Mouse (Mus musculus) lung, embryonic 15.5 days (tissue): ENCODE results near the gene Ccsap. TPM values are rescaled to one million over a fixed set of nuclear protein-coding genes. Genes with fewer than 3 reads are reported as not detected.

Experiments
- ATAC-seq: fragments of 200-750 bp; cut with Nextera tagmentation; 2 replicates; pipeline ENCODE4 v1.8.0; 2017; ENCODE audit warnings: moderate number of reproducible peaks, borderline replicate concordance; ENCODE audit not compliant: low FRiP score, low TSS enrichment; ENCODE audit errors: extremely low read depth
- H3K27ac ChIP-seq: fragments of 300-500 bp; sonication (generic); 2 replicates; pipeline ENCODE4 v1.5.1; 2015; ENCODE audit warnings: moderate library complexity, mild to moderate bottlenecking, inconsistent platforms
- H3K27me3 ChIP-seq: fragments of 300-500 bp; sonication (generic); 2 replicates; pipeline ENCODE4 v1.6.1; 2015; ENCODE audit warnings: inconsistent platforms
- H3K36me3 ChIP-seq: fragments of 300-500 bp; sonication (generic); 2 replicates; pipeline ENCODE4 v1.6.1; 2015; ENCODE audit warnings: inconsistent platforms
- H3K4me1 ChIP-seq: fragments of 300-500 bp; sonication (generic); 2 replicates; pipeline ENCODE4 v1.6.1; 2015; ENCODE audit warnings: inconsistent platforms
- H3K4me2 ChIP-seq: fragments of 300-500 bp; sonication (generic); 2 replicates; pipeline ENCODE4 v1.6.1; 2015; ENCODE audit warnings: inconsistent platforms, mild to moderate bottlenecking, moderate library complexity
- H3K4me3 ChIP-seq: fragments of 300-500 bp; sonication (generic); 2 replicates; pipeline ENCODE4 v1.5.1; 2015; ENCODE audit warnings: mild to moderate bottlenecking, inconsistent platforms
- H3K9ac ChIP-seq: fragments of 300-500 bp; sonication (generic); 2 replicates; pipeline ENCODE4 v1.6.1; 2015; ENCODE audit warnings: inconsistent platforms
- H3K9me3 ChIP-seq: fragments of 300-500 bp; sonication (generic); 2 replicates; pipeline ENCODE4 v1.6.1; 2016; ENCODE audit warnings: inconsistent platforms
- WGBS: fragments of 180-500 bp; shearing (Covaris S2); methylation state at CpG from one replicate; pipeline ENCODE4 v1.1.7; 2015; 5-methylcytosine and 5-hydroxymethylcytosine counted together
- polyA plus RNA-seq: library from polyadenylated mRNA; unstranded; fragments of >200 nt; fragmentation: Nextera tagmentation; extraction: Ambion mirVana; gene quantifications from 2 replicates; pipeline ENCODE4 v1.2.1, GENCODE M21; 2015

Gene Ccsap
- polyA plus RNA-seq, 1 experiment from 2014 or later = 4.9 TPM

GRCm38 (mm10) chr8:123892586-123893155 lies 32.7 kb upstream of the Ccsap start:
- WGBS = 12% methylated on average over 30 of the region's 30 CpGs
- Histone ChIP-seq H3K9ac (no peak overlapping the region), H3K36me3 (no peaks in the 10 kb centered on the region), H3K4me1 (0 out of 2 replicates have a peak, but pooled peaks cover 3% of the 10 kb centered on the region), H3K4me2 (no peak overlapping the region), H3K27me3 (peaks cover 72% of the 10 kb centered on the region), H3K9me3 (no peaks in the 10 kb centered on the region), H3K27ac (no peak overlapping the region), H3K4me3 (no peak overlapping the region)
- no peak for ATAC-seq

- Histone ChIP-seq H3K4me1 (0 out of 2 replicates have a peak, but pooled peaks cover 3% of the 10 kb centered on the region), H3K27ac (no peak overlapping the region), H3K27me3 (peaks cover 72% of the 10 kb centered on the region), H3K9ac (no peak overlapping the region), H3K4me3 (no peak overlapping the region), H3K36me3 (no peaks in the 10 kb centered on the region), H3K4me2 (no peak overlapping the region; the same call in 1 of the 2 replicates), H3K9me3 (no peaks in the 10 kb centered on the region)
- ATAC-seq = no peak
- 1% methylated on average over 49 of the region's 49 CpGs for WGBS
Observed at GRCm38 (mm10) chr8:123891883-123892585, 32.0 kb upstream of the Ccsap start.

- no peak overlapping the region for H3K4me2 ChIP-seq
- peaks cover 71% of the 10 kb centered on the region for H3K27me3 ChIP-seq
- H3K4me1 ChIP-seq = 0 out of 2 replicates have a peak, but pooled peaks cover 3% of the 10 kb centered on the region
- no peak overlapping the region for H3K27ac ChIP-seq
- no peak overlapping the region for H3K9ac ChIP-seq
- 2% methylated on average over 11 of the region's 11 CpGs for WGBS
- no peaks in the 10 kb centered on the region for H3K9me3 ChIP-seq
- H3K36me3 ChIP-seq = no peaks in the 10 kb centered on the region
- ATAC-seq = no peak
- no peak overlapping the region for H3K4me3 ChIP-seq
Observed at GRCm38 (mm10) chr8:123891271-123891670, 31.3 kb upstream of the Ccsap start.

- Histone ChIP-seq H3K27me3 (peaks cover 63% of the 10 kb centered on the region), H3K4me2 (no peak overlapping the region), H3K4me1 (0 out of 2 replicates have a peak, but pooled peaks cover 3% of the 10 kb centered on the region), H3K9ac (no peak overlapping the region), H3K36me3 (no peaks in the 10 kb centered on the region), H3K9me3 (no peaks in the 10 kb centered on the region), H3K27ac (no peak overlapping the region), H3K4me3 (no peak overlapping the region)
- 57% methylated on average over 4 of the region's 4 CpGs for WGBS
- ATAC-seq = no peak
Observed at GRCm38 (mm10) chr8:123889797-123890196, 29.8 kb upstream of the Ccsap start.

- no peak overlapping the region for H3K4me3 ChIP-seq
- no peaks in the 10 kb centered on the region for H3K9me3 ChIP-seq
- H3K27me3 ChIP-seq = peaks cover 50% of the 10 kb centered on the region
- no peak overlapping the region for H3K9ac ChIP-seq
- no peak overlapping the region for H3K27ac ChIP-seq
- WGBS = 75% methylated on average over 2 of the region's 2 CpGs
- no peaks in the 10 kb centered on the region for H3K36me3 ChIP-seq
- no peak for ATAC-seq
- H3K4me1 ChIP-seq = 0 out of 2 replicates have a peak, but pooled peaks cover 8% of the 10 kb centered on the region
- no peak overlapping the region for H3K4me2 ChIP-seq
Observed at GRCm38 (mm10) chr8:123887956-123888355, 27.9 kb upstream of the Ccsap start.

GRCm38 (mm10) chr8:123887163-123887562 lies 27.2 kb upstream of the Ccsap start:
- 86% methylated on average over 4 of the region's 4 CpGs for WGBS
- no peak overlapping the region for H3K9ac ChIP-seq
- no peak for ATAC-seq

GRCm38 (mm10) chr8:123884721-123885565 lies 24.9 kb upstream of the Ccsap start:
- WGBS = 5% methylated on average over 13 of the region's 14 CpGs
- ATAC-seq = peak; percentile 35; the same call in 1 of the 2 replicates
- Histone ChIP-seq H3K36me3 (no peaks in the 10 kb centered on the region), H3K9ac (no peak overlapping the region), H3K4me3 (no peak overlapping the region), H3K4me1 (0 out of 2 replicates have a peak, but pooled peaks cover 4% of the 10 kb centered on the region), H3K4me2 (no peak overlapping the region), H3K27ac (no peak overlapping the region), H3K9me3 (no peaks in the 10 kb centered on the region), H3K27me3 (peaks cover 20% of the 10 kb centered on the region)

More at GRCm38 (mm10) chr8:123887163-123887562, 27.2 kb upstream of the Ccsap start:
- Histone ChIP-seq H3K4me1 (0 out of 2 replicates have a peak, but pooled peaks cover 8% of the 10 kb centered on the region), H3K27me3 (peaks cover 42% of the 10 kb centered on the region), H3K4me3 (no peak overlapping the region), H3K27ac (no peak overlapping the region), H3K36me3 (no peaks in the 10 kb centered on the region), H3K9me3 (no peaks in the 10 kb centered on the region), H3K4me2 (no peak overlapping the region)

GRCm38 (mm10) chr8:123883094-123883493 lies 23.1 kb upstream of the Ccsap start:
- ATAC-seq = no peak
- H3K9me3 ChIP-seq = no peaks in the 10 kb centered on the region
- 0 out of 2 replicates have a peak, but pooled peaks cover 4% of the 10 kb centered on the region for H3K4me1 ChIP-seq
- H3K36me3 ChIP-seq = no peaks in the 10 kb centered on the region
- no peak overlapping the region for H3K4me3 ChIP-seq
- H3K27me3 ChIP-seq = peaks cover 15% of the 10 kb centered on the region; the same call in 1 of the 2 replicates
- no peak overlapping the region for H3K9ac ChIP-seq
- 68% methylated on average over 4 of the region's 4 CpGs for WGBS
- no peak overlapping the region for H3K27ac ChIP-seq
- H3K4me2 ChIP-seq = no peak overlapping the region

- H3K9ac ChIP-seq = no peak overlapping the region
- H3K27me3 ChIP-seq = peaks cover 15% of the 10 kb centered on the region; the same call in 1 of the 2 replicates
- no peak overlapping the region for H3K4me2 ChIP-seq
- no peak overlapping the region for H3K27ac ChIP-seq
- no peaks in the 10 kb centered on the region for H3K9me3 ChIP-seq
- H3K36me3 ChIP-seq = no peaks in the 10 kb centered on the region
- H3K4me3 ChIP-seq = no peak overlapping the region
- ATAC-seq = no peak
- 0 out of 2 replicates have a peak, but pooled peaks cover 4% of the 10 kb centered on the region for H3K4me1 ChIP-seq
- WGBS = 30% methylated on average over 2 of the region's 2 CpGs
Observed at GRCm38 (mm10) chr8:123882412-123882811, 22.4 kb upstream of the Ccsap start.

- Histone ChIP-seq H3K27me3 (peaks cover 8% of the 10 kb centered on the region; the same call in 1 of the 2 replicates), H3K9me3 (no peaks in the 10 kb centered on the region), H3K27ac (no peak overlapping the region), H3K4me2 (no peak overlapping the region), H3K4me3 (no peak overlapping the region), H3K4me1 (0 out of 2 replicates have a peak, but pooled peaks cover 4% of the 10 kb centered on the region), H3K36me3 (no peaks in the 10 kb centered on the region), H3K9ac (no peak overlapping the region)
- WGBS = 25% methylated on average over 4 of the region's 4 CpGs
- no peak for ATAC-seq
Observed at GRCm38 (mm10) chr8:123880821-123881350, 20.9 kb upstream of the Ccsap start.

GRCm38 (mm10) chr8:123880271-123880670 lies 20.3 kb upstream of the Ccsap start:
- 0 out of 2 replicates have a peak, but pooled peaks cover 4% of the 10 kb centered on the region for H3K4me1 ChIP-seq
- ATAC-seq = no peak

More at GRCm38 (mm10) chr8:123880271-123880670, 20.3 kb upstream of the Ccsap start:
- H3K4me2 ChIP-seq = no peak overlapping the region
- H3K27me3 ChIP-seq = peaks cover 5% of the 10 kb centered on the region; the same call in 1 of the 2 replicates
- WGBS = 58% methylated on average over 10 of the region's 10 CpGs
- H3K4me3 ChIP-seq = no peak overlapping the region
- no peak overlapping the region for H3K27ac ChIP-seq
- no peaks in the 10 kb centered on the region for H3K9me3 ChIP-seq
- no peaks in the 10 kb centered on the region for H3K36me3 ChIP-seq
- no peak overlapping the region for H3K9ac ChIP-seq
